Mouse (Mus musculus) T-cell, adult 66 days (primary cell): Measurements from ENCODE around the gene Gm21767. TPM values are rescaled to one million over a fixed set of nuclear protein-coding genes. Genes with fewer than 3 reads are reported as not detected.

Experiments
- total RNA-seq, 2 experiments: library from RNA; stranded (reverse); gene quantifications; 3 replicates in 1 of 2; 4 replicates in 1 of 2; pipeline ENCODE4 v1.2.4; 2023

Gm21767 gene
- not detected for total RNA-seq

DNA sequence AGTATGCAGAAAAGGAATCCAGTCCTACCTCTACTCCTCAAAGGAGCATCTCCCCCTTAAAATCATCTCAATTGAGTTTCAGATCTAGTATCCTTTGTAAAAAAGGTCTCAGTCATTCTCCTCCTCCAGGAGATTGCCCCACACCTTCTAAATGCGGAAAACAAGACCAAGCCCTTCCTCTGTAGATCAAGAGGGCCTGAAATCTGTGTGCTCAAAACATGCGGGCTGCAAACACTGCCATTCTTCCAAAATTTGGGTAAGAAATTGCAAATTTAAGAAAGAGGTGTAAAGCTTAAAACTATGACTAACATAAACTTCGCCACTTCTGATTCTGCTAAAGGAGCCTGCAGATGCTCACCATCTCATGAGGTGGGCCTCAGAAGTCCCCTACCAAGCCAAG, at the start of gene Gm21767:
TSS of gene Gm21767 (plus strand) at position 301 of the 400 bp plus-strand sequence.

